ENCODE assay signal across 15 mouse cellular contexts in genomic region chr6:87034395-87034794, GRCm38 (mm10).
"Had no signal": no experiment of that assay in that cellular context is flagged by ENCODE, and none has a peak within 500 bp of the region (broad histone marks: within the 10 kb centered on the region; RNA-seq: fewer than 3 reads in every experiment).

No protein-coding gene starts in this region.

- H3K27me3 ChIP-seq: liver, embryonic 13.5 days; megakaryocyte, embryonic 14.5 days; midbrain, embryonic 13.5 days had no signal

- ATAC-seq: midbrain, embryonic 13.5 days; midbrain, embryonic 16.5 days had no signal

- H3K4me1 ChIP-seq: liver, embryonic 13.5 days; midbrain, embryonic 10.5 days; midbrain, embryonic 13.5 days had no signal

- H3K27ac ChIP-seq: left cerebral cortex, adult 2 months; liver, embryonic 13.5 days; midbrain, embryonic 10.5 days; midbrain, embryonic 13.5 days had no signal

- H3K9me3 ChIP-seq: liver, embryonic 13.5 days; midbrain, embryonic 10.5 days had no signal

- H3K9ac ChIP-seq: liver, embryonic 13.5 days; midbrain, embryonic 13.5 days had no signal

- DNase-seq: kidney, adult 2 months; kidney, postnatal 14 days; kidney, postnatal 4 days; layer of hippocampus, adult 9-11 months; layer of hippocampus, postnatal 36 days; liver, embryonic 13.5 days; lung, adult 2 months; lung, postnatal 36 days; thymus, adult 18-20 months; thymus, postnatal 36 days had no signal

- H3K4me3 ChIP-seq: left cerebral cortex, adult 2 months; liver, embryonic 13.5 days; megakaryocyte, embryonic 14.5 days; midbrain, embryonic 10.5 days; midbrain, embryonic 13.5 days had no signal

- H3K4me2 ChIP-seq: liver, embryonic 13.5 days; midbrain, embryonic 13.5 days had no signal
